Mouse (Mus musculus) v-Abl transformed pro-B cells (cell line): ENCODE measurements around the gene Hspa2.
"Not testable (repeated sequence)": the region's sequence is repeated elsewhere in the genome, so short reads cannot be mapped to it uniquely, and the experiment has no call there.

Experiments
- in situ Hi-C, 2 experiments: fragments of 400-800 bp; cut with MboI; formaldehyde crosslinking; loops; one replicate each; pipeline ENCODE4 v1.15.1; 2025; ENCODE audit not compliant: unreplicated experiment in 2 of 2

Hspa2 gene

GRCm38 (mm10) chr12:76418346-76418745 lies 14.4 kb downstream of the Hspa2 start:
- in situ Hi-C loops = no loop called here

- in situ Hi-C loops = no loop called here
Observed at GRCm38 (mm10) chr12:76425256-76425655, 21.3 kb downstream of the Hspa2 start.

- in situ Hi-C loops = no loop called here
Observed at GRCm38 (mm10) chr12:76427546-76427945, 23.6 kb downstream of the Hspa2 start.

- in situ Hi-C loops = no loop called here
Observed at GRCm38 (mm10) chr12:76430879-76431406, 27.0 kb downstream of the Hspa2 start.

- in situ Hi-C loops = no loop called here
Observed at GRCm38 (mm10) chr12:76431431-76431830, 27.5 kb downstream of the Hspa2 start.

- in situ Hi-C loops = no loop called here
Observed at GRCm38 (mm10) chr12:76434111-76434510, 30.1 kb downstream of the Hspa2 start.

GRCm38 (mm10) chr12:76435084-76435483 lies 31.1 kb downstream of the Hspa2 start:
- in situ Hi-C loops = no loop called here

GRCm38 (mm10) chr12:76435549-76435948 lies 31.6 kb downstream of the Hspa2 start:
- in situ Hi-C loops = no loop called here

- in situ Hi-C loops = not testable (repeated sequence)
Observed at GRCm38 (mm10) chr12:76443488-76443887, 39.5 kb downstream of the Hspa2 start.

- in situ Hi-C loops = no loop called here
Observed at GRCm38 (mm10) chr12:76444359-76444772, 40.4 kb downstream of the Hspa2 start.

- in situ Hi-C loops = no loop called here
Observed at GRCm38 (mm10) chr12:76444862-76445261, 40.9 kb downstream of the Hspa2 start.

GRCm38 (mm10) chr12:76446201-76446600 lies 42.2 kb downstream of the Hspa2 start:
- in situ Hi-C loops = no loop called here

- in situ Hi-C loops = no loop called here
Observed at GRCm38 (mm10) chr12:76448127-76448526, 44.2 kb downstream of the Hspa2 start.

GRCm38 (mm10) chr12:76452203-76452602 lies 48.2 kb downstream of the Hspa2 start:
- in situ Hi-C loops = loop anchor here in 1 of 2 experiments (25.0 kb wide), 1 partner anchor 440 kb away; no protein-coding TSS in a partner anchor
